Mouse (Mus musculus) hindbrain, postnatal 0 days (tissue): ENCODE results near the gene Pbp2. TPM values are rescaled to one million over a fixed set of nuclear protein-coding genes. Genes with fewer than 3 reads are reported as not detected.
A peak's percentile ranks its signal among the peaks of the same experiment; 100 is the strongest.

ENCODE experiments used
- ATAC-seq: fragments of 200-750 bp; cut with Nextera tagmentation; 2 replicates; pipeline ENCODE4 v1.8.0; 2017; ENCODE audit warnings: mild to moderate bottlenecking, moderate TSS enrichment, moderate library complexity
- DNase-seq: peaks from one replicate; pipeline ENCODE4 v3.0.0-alpha.2; 2015; ENCODE audit warnings: low spot score
- H3K27ac ChIP-seq: fragments of 300-500 bp; sonication (generic); 2 replicates; pipeline ENCODE4 v1.5.1; 2014; ENCODE audit warnings: mild to moderate bottlenecking
- H3K27me3 ChIP-seq: fragments of 300-500 bp; sonication (generic); 2 replicates; pipeline ENCODE4 v1.6.1; 2014; ENCODE audit warnings: low read length, mixed read lengths; ENCODE audit not compliant: insufficient read depth
- H3K36me3 ChIP-seq: fragments of 300-500 bp; sonication (generic); 2 replicates; pipeline ENCODE4 v1.6.1; 2014; ENCODE audit warnings: low read length, mixed read lengths; ENCODE audit not compliant: insufficient read depth
- H3K4me1 ChIP-seq: fragments of 300-500 bp; sonication (generic); 2 replicates; pipeline ENCODE4 v1.6.1; 2014; ENCODE audit warnings: antibody characterized with exemption, low read length, mixed read lengths; ENCODE audit not compliant: insufficient read depth
- H3K4me2 ChIP-seq: fragments of 300-500 bp; sonication (generic); 2 replicates; pipeline ENCODE4 v1.6.1; 2014; ENCODE audit warnings: low read depth, mild to moderate bottlenecking, low read length, moderate library complexity, mixed read lengths
- H3K4me3 ChIP-seq: fragments of 300-500 bp; sonication (generic); 2 replicates; pipeline ENCODE4 v1.5.1; 2014; ENCODE audit warnings: low read length
- H3K9ac ChIP-seq: fragments of 300-500 bp; sonication (generic); replicated peaks from 2 replicates; pipeline ENCODE4 v1.6.1; 2014; ENCODE audit warnings: mild to moderate bottlenecking, low read length, moderate library complexity, mixed read lengths
- H3K9me3 ChIP-seq: fragments of 300-500 bp; sonication (generic); 2 replicates; pipeline ENCODE4 v1.6.1; 2016; ENCODE audit warnings: low read length, mixed read lengths
- CTCF ChIP-seq: IDR thresholded peaks from 2 replicates; pipeline ENCODE4 v1.5.1; 2016; ENCODE audit warnings: antibody characterized with exemption, control low read depth, low read depth
- WGBS: fragments of 180-500 bp; shearing (Covaris S2); extraction: QIAGEN DNeasy Blood & Tissue Kit; methylation state at CpG from one replicate; pipeline ENCODE4 v1.1.7; 2014; 5-methylcytosine and 5-hydroxymethylcytosine counted together
- polyA plus RNA-seq: library from polyadenylated mRNA; unstranded; fragments of >200 nt; fragmentation: Nextera tagmentation; extraction: Ambion mirVana; gene quantifications from 2 replicates; pipeline ENCODE4 v1.2.1, GENCODE M21; 2015
- total RNA-seq: library from RNA; depleted of rRNA; stranded (reverse); fragments of >200 nt; gene quantifications from 2 replicates; pipeline ENCODE4 v1.2.3, GENCODE M21; 2014

Gene Pbp2
- total and polyA plus RNA-seq, 2 experiments from 2014 or later: 0.10 TPM; not detected in 1

DNA sequence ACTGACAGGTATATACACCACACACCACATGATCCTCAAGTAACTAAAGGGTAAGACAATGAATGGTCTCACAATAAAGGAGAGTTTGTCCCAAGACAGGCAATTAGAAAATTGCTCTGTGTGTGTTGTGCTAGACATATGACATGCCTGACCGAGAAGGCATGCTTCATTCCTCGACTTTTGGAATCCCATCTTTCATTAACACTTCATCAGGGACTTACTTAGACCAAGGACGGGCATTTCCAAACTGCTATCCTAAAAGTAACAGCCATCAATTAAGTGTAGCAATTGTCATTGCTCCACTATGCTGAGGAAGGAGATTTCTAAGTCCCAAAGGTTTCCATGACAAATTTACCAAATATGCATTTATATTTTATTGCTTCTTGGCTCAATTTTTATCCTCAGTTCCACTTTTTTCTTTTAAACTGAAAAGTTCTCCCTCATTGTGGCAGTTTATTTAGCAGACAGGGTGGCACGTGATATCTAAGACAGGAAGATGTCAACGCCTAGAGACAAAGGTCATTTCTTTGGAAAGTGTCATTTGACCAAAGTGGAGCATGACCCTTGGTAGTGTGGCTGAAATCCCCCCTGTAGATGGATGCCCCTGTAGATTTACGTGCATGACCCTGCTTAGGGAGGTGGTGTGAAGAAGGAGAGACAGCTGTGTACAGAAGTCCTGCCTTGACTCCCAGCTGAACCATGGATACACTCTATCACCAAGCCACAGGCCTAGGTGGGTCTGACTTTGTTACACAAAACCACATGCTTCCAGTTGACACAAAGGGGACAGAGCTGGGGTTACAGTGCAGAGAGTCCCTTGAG is 33.5 kb downstream of the Pbp2 start:
- 74% methylated on average over 6 of the region's 6 CpGs for WGBS
- Histone ChIP-seq H3K27me3 (no peaks in the 10 kb centered on the region), H3K27ac (no peak overlapping the region), H3K4me3 (no peak overlapping the region), H3K9me3 (no peaks in the 10 kb centered on the region), H3K4me2 (no peak overlapping the region), H3K36me3 (no peaks in the 10 kb centered on the region), H3K4me1 (0 out of 2 replicates have a peak, but pooled peaks cover 4% of the 10 kb centered on the region), H3K9ac (no peak overlapping the region)
- TF ChIP-seq CTCF: no peak
- DNase-seq: no peak
- ATAC-seq: no peak

DNA sequence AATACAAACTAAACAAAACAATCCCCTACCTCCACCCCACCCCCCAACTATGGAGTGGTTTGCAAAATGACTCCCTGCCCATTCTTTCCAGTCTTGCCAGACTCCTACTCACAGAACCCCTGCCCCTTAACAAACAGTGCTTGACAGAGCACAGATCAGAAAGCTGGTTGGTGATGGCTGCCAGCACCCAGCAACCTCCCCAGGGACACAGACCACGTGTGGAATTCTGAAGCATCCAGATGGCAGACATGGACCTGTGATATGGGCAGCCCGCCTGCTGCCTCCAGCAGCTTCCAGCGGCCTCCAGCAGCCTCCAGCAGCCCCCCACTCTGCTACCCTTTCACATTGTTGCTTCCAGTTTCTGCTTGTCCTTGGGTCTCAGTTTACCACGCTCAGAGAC is 35.0 kb downstream of the Pbp2 start:
- H3K4me1 ChIP-seq: 0 out of 2 replicates have a peak, but pooled peaks cover 4% of the 10 kb centered on the region
- no peak overlapping the region for H3K4me2 ChIP-seq
- no peaks in the 10 kb centered on the region for H3K27me3 ChIP-seq
- ATAC-seq (peak; percentile 49; the same call in 1 of the 2 replicates), DNase-seq (peak; percentile 48)
- H3K9me3 ChIP-seq: no peaks in the 10 kb centered on the region
- H3K4me3 ChIP-seq: no peak overlapping the region
- H3K36me3 ChIP-seq: no peaks in the 10 kb centered on the region
- no peak overlapping the region for H3K9ac ChIP-seq
- no peak overlapping the region for H3K27ac ChIP-seq
- 48% methylated on average over 4 of the region's 4 CpGs for WGBS
- no peak for TF ChIP-seq CTCF

DNA sequence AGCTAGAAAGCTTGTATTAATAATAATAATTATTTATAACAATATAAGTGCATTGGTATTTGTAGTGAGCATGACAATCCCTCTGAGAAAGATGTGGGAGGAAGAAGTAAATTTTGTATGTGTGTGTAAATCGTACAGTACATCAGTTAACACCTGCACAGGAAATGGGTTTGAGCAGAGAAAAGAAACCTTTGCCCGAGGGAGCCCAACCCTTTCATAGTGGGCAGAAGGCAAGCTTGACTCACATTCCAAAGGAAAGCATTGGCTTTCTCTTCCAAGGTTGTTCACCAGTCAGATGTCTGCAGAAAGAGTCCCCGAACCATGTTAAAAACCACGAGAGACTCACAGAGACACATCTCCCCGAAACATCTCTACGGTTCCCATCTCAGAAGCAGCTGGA is 37.1 kb downstream of the Pbp2 start:
- Histone ChIP-seq H3K4me3 (no peak overlapping the region), H3K27ac (no peak overlapping the region), H3K27me3 (no peaks in the 10 kb centered on the region), H3K4me2 (no peak overlapping the region), H3K36me3 (no peaks in the 10 kb centered on the region), H3K9ac (no peak overlapping the region), H3K9me3 (no peaks in the 10 kb centered on the region), H3K4me1 (no peaks in the 10 kb centered on the region)
- ATAC-seq (no peak), DNase-seq (no peak)
- 92% methylated on average over 6 of the region's 6 CpGs for WGBS
- TF ChIP-seq CTCF: no peak

DNA sequence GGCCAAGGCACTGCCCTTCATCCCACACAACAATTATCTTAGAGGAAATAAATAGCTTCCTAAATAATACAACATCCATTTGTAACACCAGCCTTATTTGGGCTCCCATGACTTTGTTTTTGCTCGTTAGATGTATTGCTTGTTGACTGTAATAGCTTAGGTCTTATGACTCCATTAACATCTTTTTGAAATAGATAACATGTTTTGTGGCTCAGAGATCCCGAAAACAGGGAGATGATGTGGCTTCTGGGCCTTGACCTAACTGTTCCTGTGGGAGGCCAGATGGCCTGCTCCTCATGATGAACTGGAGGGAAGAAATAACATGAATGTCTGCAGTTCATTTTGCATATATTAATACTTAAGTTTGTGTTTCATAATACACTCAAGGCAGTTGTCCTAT is 38.4 kb downstream of the Pbp2 start:
- TF ChIP-seq CTCF: no peak
- ATAC-seq: no peak
- DNase-seq: no peak
- Histone ChIP-seq H3K27me3 (no peaks in the 10 kb centered on the region), H3K27ac (no peak overlapping the region), H3K36me3 (no peaks in the 10 kb centered on the region), H3K9ac (no peak overlapping the region), H3K4me1 (no peaks in the 10 kb centered on the region), H3K9me3 (no peaks in the 10 kb centered on the region), H3K4me3 (no peak overlapping the region), H3K4me2 (no peak overlapping the region)
- 67% methylated on average over 2 of the region's 2 CpGs for WGBS

DNA sequence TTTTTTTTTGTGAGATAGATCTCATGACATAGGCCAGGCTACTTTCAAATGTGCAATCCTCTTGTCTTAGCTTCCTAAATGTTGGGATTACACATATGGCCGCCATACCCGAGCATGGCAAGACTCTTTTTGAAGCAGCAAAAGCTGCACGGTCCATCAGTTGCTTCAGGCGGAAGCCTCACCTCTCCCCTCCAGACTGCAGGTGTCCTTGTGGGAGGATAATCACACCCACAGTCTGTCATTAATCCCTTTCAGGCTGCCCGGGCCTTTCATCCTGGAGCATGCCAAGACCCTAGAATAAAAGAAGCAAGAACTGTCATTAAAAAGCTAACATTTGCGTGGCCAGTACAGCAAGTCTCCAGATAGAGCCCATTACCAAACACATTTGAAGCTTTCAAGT is 40.6 kb downstream of the Pbp2 start:
- H3K27me3 ChIP-seq: no peaks in the 10 kb centered on the region
- no peak overlapping the region for H3K4me3 ChIP-seq
- no peak overlapping the region for H3K4me2 ChIP-seq
- H3K27ac ChIP-seq: no peak overlapping the region
- no peak overlapping the region for H3K9ac ChIP-seq
- DNase-seq (no peak), ATAC-seq (no peak)
- 38% methylated on average over 6 of the region's 6 CpGs for WGBS
- no peaks in the 10 kb centered on the region for H3K9me3 ChIP-seq
- TF ChIP-seq CTCF: no peak
- H3K4me1 ChIP-seq: no peaks in the 10 kb centered on the region
- H3K36me3 ChIP-seq: no peaks in the 10 kb centered on the region

DNA sequence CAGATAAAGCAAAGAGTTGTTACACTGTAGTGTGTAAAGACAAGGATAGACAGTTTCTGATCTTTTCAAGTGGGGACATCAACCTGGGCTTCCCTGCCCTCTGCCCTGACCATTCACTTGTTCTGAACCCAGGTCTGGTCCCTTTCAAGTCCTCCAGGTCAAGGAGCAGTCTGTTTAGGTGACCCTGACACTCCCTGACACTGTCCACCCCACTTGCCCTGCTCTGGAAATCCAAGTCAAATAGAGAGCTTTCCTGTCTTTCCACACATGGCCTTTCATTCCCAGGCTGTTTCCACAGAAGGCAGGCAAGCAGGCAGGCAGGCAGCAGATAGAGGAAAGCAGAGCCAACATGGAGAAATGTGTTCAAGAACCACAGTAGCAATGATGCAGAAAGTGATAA is 41.8 kb downstream of the Pbp2 start:
- Histone ChIP-seq H3K36me3 (no peaks in the 10 kb centered on the region), H3K9me3 (no peaks in the 10 kb centered on the region), H3K27me3 (no peaks in the 10 kb centered on the region), H3K4me3 (no peak overlapping the region), H3K9ac (no peak overlapping the region), H3K27ac (no peak overlapping the region), H3K4me2 (no peak overlapping the region), H3K4me1 (no peaks in the 10 kb centered on the region)
- TF ChIP-seq CTCF: no peak
- ATAC-seq: no peak
- DNase-seq: no peak

DNA sequence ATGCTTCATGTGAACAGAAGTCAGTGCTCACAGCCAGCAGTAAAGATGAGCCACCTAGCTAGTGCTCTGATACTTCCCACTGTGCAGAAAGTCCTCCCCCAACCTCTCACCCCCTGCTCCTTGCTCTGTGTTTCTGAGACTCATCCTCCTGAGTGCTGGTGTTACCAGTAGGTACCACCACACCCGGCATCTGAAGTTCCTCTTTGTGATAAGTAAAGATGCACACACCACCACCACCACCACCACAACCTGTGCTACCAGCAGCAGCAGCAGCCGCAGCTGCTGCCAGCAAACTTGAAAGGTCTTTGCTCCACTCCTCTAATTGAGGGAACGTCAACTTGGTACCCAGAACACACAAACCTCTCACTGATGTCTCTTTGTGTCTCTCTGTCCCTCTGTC is 43.0 kb downstream of the Pbp2 start:
- Histone ChIP-seq H3K36me3 (no peaks in the 10 kb centered on the region), H3K27ac (no peak overlapping the region), H3K9ac (no peak overlapping the region), H3K27me3 (no peaks in the 10 kb centered on the region), H3K9me3 (no peaks in the 10 kb centered on the region), H3K4me1 (no peaks in the 10 kb centered on the region), H3K4me3 (no peak overlapping the region), H3K4me2 (no peak overlapping the region)
- ATAC-seq (no peak), DNase-seq (no peak)
- no peak for TF ChIP-seq CTCF
- WGBS: 84% methylated on average over 3 of the region's 3 CpGs
